Mouse (Mus musculus) T-cell, adult 66 days (primary cell): ENCODE data around the gene Abi3bp. TPM values are rescaled to one million over a fixed set of nuclear protein-coding genes. Genes with fewer than 3 reads are reported as not detected.

Experiments
- total RNA-seq, 2 experiments: library from RNA; stranded (reverse); gene quantifications; 3 replicates in 1 of 2; 4 replicates in 1 of 2; pipeline ENCODE4 v1.2.4; 2023

The Abi3bp gene
- total RNA-seq, result under 1 TPM; 0.15 to 0.29 TPM

GRCm38 (mm10) chr16:56477677-56478574 is at the start of gene Abi3bp:
TSS of gene Abi3bp (plus strand) at chr16:56477878.

GRCm38 (mm10) chr16:56717224-56718200 is 239.8 kb downstream of the Abi3bp start, which contains the start of gene Tfg:
TSS of gene Tfg (minus strand) at chr16:56717450.

Other genes with a start within 250 kb of the Abi3bp start
- 10 to 100 TPM; 29.1 to 35.3 TPM for gene Tfg, start 239.6 kb downstream of the Abi3bp start, total RNA-seq